Mouse (Mus musculus) liver, embryonic 16.5 days (tissue): Measurements from ENCODE around the gene Eng. TPM values are rescaled to one million over a fixed set of nuclear protein-coding genes. Genes with fewer than 3 reads are reported as not detected.

Experiments used
- ATAC-seq: fragments of 200-750 bp; cut with Nextera tagmentation; 2 replicates; pipeline ENCODE4 v1.8.0; 2017; ENCODE audit warnings: low read depth, mild to moderate bottlenecking, moderate number of reproducible peaks, moderate library complexity
- H3K27ac ChIP-seq: fragments of 300-500 bp; sonication (generic); 2 replicates; pipeline ENCODE4 v1.5.1; 2014; ENCODE audit warnings: mild to moderate bottlenecking, low read length
- H3K27me3 ChIP-seq: fragments of 300-500 bp; sonication (generic); 2 replicates; pipeline ENCODE4 v1.6.1; 2014; ENCODE audit warnings: low read depth, low read length, mixed read lengths; ENCODE audit not compliant: control insufficient read depth, insufficient read depth
- H3K36me3 ChIP-seq: fragments of 300-500 bp; sonication (generic); 2 replicates; pipeline ENCODE4 v1.6.1; 2014; ENCODE audit warnings: mild to moderate bottlenecking; ENCODE audit not compliant: control insufficient read depth, insufficient read depth
- H3K4me1 ChIP-seq: fragments of 300-500 bp; sonication (generic); 2 replicates; pipeline ENCODE4 v1.6.1; 2014; ENCODE audit warnings: low read depth, low read length, mixed read lengths; ENCODE audit not compliant: control insufficient read depth
- H3K4me2 ChIP-seq: fragments of 300-500 bp; sonication (generic); 2 replicates; pipeline ENCODE4 v1.6.1; 2014; ENCODE audit warnings: low read depth, low read length, mixed read lengths
- H3K4me3 ChIP-seq: fragments of 300-500 bp; sonication (generic); 2 replicates; pipeline ENCODE4 v1.5.1; 2014; ENCODE audit warnings: low read depth, mild to moderate bottlenecking, low read length
- H3K9ac ChIP-seq: fragments of 300-500 bp; sonication (generic); 2 replicates; pipeline ENCODE4 v1.6.1; 2014; ENCODE audit warnings: low read depth, low read length
- H3K9me3 ChIP-seq: fragments of 300-500 bp; sonication (generic); replicated peaks from 2 replicates; pipeline ENCODE4 v1.6.1; 2016; ENCODE audit warnings: low read length; ENCODE audit not compliant: control insufficient read depth
- WGBS: fragments of 180-500 bp; shearing (Covaris S2); extraction: QIAGEN DNeasy Blood & Tissue Kit; methylation state at CpG from one replicate; pipeline ENCODE4 v1.1.7; 2014; ENCODE audit not compliant: insufficient replicate concordance; 5-methylcytosine and 5-hydroxymethylcytosine counted together
- polyA plus RNA-seq: library from polyadenylated mRNA; unstranded; fragments of >200 nt; fragmentation: Nextera tagmentation; extraction: Ambion mirVana; gene quantifications from 2 replicates; pipeline ENCODE4 v1.2.1, GENCODE M21; 2015

Eng gene
- polyA plus RNA-seq, 1 experiment from 2014 or later: 29.3 TPM

DNA sequence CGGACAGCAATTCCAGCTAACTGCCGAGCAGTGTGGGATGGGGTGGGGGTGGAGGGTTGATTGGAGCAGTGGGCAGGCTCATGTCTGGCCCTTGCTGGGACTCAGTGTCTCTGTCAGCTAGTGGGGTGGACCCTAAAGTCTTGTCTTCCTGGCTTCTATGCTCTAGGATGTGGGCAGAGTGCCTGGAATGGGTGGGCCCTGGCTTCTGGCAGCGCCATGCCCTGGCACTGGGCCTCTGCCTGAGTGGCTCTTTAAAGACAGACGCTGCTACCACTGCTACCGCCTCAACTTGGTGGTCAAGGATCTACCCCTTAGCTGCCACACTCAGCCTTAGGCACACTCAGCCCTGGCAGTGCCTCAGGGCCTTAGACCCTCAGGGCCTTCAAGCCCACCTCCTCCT is 17.7 kb upstream of the Eng start:
- Histone ChIP-seq H3K4me1 (peaks cover 9% of the 10 kb centered on the region), H3K27me3 (no peaks in the 10 kb centered on the region), H3K4me2 (no peak overlapping the region), H3K36me3 (no peaks in the 10 kb centered on the region), H3K9me3 (no peaks in the 10 kb centered on the region), H3K9ac (no peak overlapping the region), H3K4me3 (no peak overlapping the region), H3K27ac (no peak overlapping the region)
- ATAC-seq: no peak
- WGBS: 60% methylated on average over 5 of the region's 5 CpGs

DNA sequence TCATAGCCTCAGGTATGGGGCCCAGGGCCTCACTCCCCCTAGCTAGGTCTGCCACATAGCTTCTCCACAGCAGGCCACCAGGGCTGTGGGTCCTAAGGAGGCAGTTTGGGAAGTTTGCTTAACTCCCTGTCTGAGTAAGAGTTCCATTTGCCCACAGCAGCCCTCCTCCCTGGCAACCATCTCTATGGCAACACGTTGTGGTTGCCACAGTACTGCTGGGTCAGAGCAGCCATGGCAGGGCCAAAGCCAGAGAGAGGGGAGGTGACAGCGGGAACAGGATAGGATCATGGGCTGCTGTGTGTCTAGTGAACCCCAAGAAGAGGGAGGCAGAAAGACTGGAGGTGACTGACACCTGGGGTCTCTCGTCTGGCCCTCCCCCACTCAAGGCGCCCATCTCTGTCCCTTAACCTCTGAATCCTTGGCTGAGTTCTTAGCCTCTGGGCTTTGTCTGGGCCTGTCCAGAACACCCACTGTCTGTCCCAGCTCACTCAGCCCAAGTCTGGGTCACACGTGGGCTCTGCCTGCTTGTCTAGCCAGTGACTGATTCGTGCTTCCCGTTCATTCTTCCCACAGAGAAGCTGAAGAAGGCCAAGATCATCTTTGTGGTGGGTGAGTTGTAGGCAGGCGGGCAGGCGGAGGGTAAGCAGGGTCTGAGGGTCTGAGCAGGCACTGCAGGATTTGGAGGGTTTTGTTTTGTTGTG is 17.0 kb upstream of the Eng start:
- ATAC-seq: no peak
- no peak overlapping the region for H3K9ac ChIP-seq
- H3K4me2 ChIP-seq: no peak overlapping the region
- H3K27me3 ChIP-seq: no peaks in the 10 kb centered on the region
- H3K4me1 ChIP-seq: peaks cover 9% of the 10 kb centered on the region
- 53% methylated on average over 9 of the region's 9 CpGs for WGBS
- no peaks in the 10 kb centered on the region for H3K9me3 ChIP-seq
- no peak overlapping the region for H3K4me3 ChIP-seq
- no peak overlapping the region for H3K27ac ChIP-seq
- no peaks in the 10 kb centered on the region for H3K36me3 ChIP-seq

- H3K27ac ChIP-seq: no peak overlapping the region
- H3K9ac ChIP-seq: no peak overlapping the region
- no peak overlapping the region for H3K4me2 ChIP-seq
- H3K9me3 ChIP-seq: no peaks in the 10 kb centered on the region
- H3K36me3 ChIP-seq: no peaks in the 10 kb centered on the region
- no peak for ATAC-seq
- H3K4me1 ChIP-seq: peaks cover 9% of the 10 kb centered on the region
- no peaks in the 10 kb centered on the region for H3K27me3 ChIP-seq
- WGBS: 73% methylated on average over 7 of the region's 9 CpGs
- H3K4me3 ChIP-seq: no peak overlapping the region
Measured at GRCm38 (mm10) chr2:32630036-32630435, 16.4 kb upstream of the Eng start.

DNA sequence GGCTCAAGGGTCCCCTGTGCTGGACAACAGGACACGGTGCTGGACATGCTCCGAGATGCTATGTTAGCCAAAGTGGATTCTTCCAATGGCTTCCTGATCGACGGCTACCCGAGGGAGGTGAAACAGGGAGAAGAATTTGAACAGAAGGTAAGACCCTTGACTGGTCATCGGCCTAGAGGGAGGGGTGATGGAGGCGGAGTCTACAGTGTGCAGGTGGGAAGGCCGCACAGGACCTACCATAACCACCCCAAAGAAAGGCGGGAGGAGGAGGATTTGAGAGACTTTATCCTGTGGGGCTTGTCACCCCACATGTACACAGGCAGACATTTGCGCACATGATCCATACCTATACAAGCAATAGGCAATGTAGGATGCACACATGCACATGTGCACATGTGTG is 15.3 kb upstream of the Eng start:
- Histone ChIP-seq H3K9ac (no peak overlapping the region), H3K36me3 (no peaks in the 10 kb centered on the region), H3K27ac (no peak overlapping the region), H3K4me3 (no peak overlapping the region), H3K4me1 (peaks cover 1% of the 10 kb centered on the region; the same call in 1 of the 2 replicates), H3K27me3 (no peaks in the 10 kb centered on the region), H3K9me3 (no peaks in the 10 kb centered on the region), H3K4me2 (no peak overlapping the region)
- 79% methylated on average over 10 of the region's 10 CpGs for WGBS
- no peak for ATAC-seq

DNA sequence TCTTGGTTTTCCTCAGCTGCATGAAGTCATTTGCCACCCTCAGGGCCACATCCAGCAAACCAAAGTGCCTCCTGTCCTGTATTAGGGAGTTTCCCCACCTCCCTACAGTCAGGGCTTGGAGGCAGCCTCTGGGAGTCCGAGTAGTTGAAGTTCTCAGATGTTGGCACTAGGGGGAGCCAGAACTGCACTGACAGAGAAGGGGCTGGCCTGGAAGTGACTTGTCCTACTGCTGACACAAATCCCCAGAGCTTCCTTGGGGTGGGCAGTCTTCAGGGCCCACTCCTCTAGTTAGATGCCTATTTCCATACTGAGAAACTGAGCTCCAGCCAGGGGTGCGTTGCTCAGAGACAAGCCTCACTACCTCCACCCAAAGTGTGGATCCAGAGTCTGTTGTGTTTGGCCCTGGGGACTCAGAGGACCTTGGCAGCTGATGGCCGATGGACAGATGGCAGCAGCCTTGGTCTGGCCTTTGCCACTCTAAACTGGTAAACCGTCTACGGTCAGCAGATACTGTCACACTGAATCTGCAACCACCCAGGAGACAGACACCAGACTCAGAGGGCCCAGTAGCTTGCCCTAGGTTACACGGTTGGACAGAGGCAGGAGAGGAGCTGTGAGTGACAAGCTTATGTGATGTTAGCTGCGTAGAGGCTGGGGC is 14.5 kb upstream of the Eng start:
- Histone ChIP-seq H3K36me3 (no peaks in the 10 kb centered on the region), H3K9me3 (no peaks in the 10 kb centered on the region), H3K27me3 (no peaks in the 10 kb centered on the region), H3K4me1 (no peaks in the 10 kb centered on the region), H3K27ac (no peak overlapping the region), H3K4me3 (no peak overlapping the region), H3K4me2 (no peak overlapping the region), H3K9ac (no peak overlapping the region)
- ATAC-seq: peak; percentile 70
- WGBS: 41% methylated on average over 7 of the region's 7 CpGs

- H3K27me3 ChIP-seq: no peaks in the 10 kb centered on the region
- no peaks in the 10 kb centered on the region for H3K36me3 ChIP-seq
- 79% methylated on average over 5 of the region's 5 CpGs for WGBS
- H3K9ac ChIP-seq: no peak overlapping the region
- H3K4me3 ChIP-seq: no peak overlapping the region
- ATAC-seq: no peak
- peaks cover 6% of the 10 kb centered on the region for H3K4me1 ChIP-seq
- no peak overlapping the region for H3K4me2 ChIP-seq
- no peaks in the 10 kb centered on the region for H3K9me3 ChIP-seq
- no peak overlapping the region for H3K27ac ChIP-seq
Measured at GRCm38 (mm10) chr2:32633660-32634059, 12.7 kb upstream of the Eng start.

GRCm38 (mm10) chr2:32634277-32635105 is 11.9 kb upstream of the Eng start:
- no peaks in the 10 kb centered on the region for H3K27me3 ChIP-seq
- no peak overlapping the region for H3K4me2 ChIP-seq
- no peak overlapping the region for H3K4me3 ChIP-seq
- no peaks in the 10 kb centered on the region for H3K36me3 ChIP-seq
- WGBS: 63% methylated on average over 10 of the region's 10 CpGs
- no peak for ATAC-seq
- H3K4me1 ChIP-seq: peaks cover 6% of the 10 kb centered on the region
- H3K27ac ChIP-seq: no peak overlapping the region
- no peak overlapping the region for H3K9ac ChIP-seq
- no peaks in the 10 kb centered on the region for H3K9me3 ChIP-seq

DNA sequence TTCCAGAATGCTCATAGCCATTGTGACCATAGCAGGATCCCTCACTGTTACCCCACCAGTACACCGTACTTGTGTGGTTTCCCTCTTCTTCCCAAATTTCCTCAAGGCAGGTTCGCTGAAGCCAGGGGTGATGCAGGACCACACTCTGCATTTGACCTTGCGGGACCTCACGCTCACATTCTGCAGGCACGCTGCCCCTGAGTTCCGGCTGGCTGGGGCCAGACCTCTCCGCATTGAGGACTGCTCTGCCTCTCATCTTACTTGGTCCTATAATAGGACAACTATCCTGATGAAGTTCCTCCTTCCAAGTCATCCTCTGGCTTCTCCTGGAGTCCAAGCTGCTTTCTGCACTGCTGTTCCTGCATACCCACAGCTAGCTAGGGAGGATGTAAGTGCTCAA is 9.8 kb upstream of the Eng start:
- H3K36me3 ChIP-seq: no peaks in the 10 kb centered on the region
- ATAC-seq: no peak
- no peak overlapping the region for H3K4me3 ChIP-seq
- no peak overlapping the region for H3K27ac ChIP-seq
- H3K4me1 ChIP-seq: peaks cover 6% of the 10 kb centered on the region
- no peaks in the 10 kb centered on the region for H3K9me3 ChIP-seq
- no peak overlapping the region for H3K9ac ChIP-seq
- no peaks in the 10 kb centered on the region for H3K27me3 ChIP-seq
- H3K4me2 ChIP-seq: no peak overlapping the region
- WGBS: 71% methylated on average over 7 of the region's 7 CpGs
